Mouse (Mus musculus) cerebellum, adult (tissue): Measurements from ENCODE around the gene Vps18.

Source experiments
- ATAC-seq: cut with Nextera tagmentation; 2 replicates; pipeline ENCODE4 v1.9.2; 2017; ENCODE audit warnings: mild to moderate bottlenecking, moderate library complexity, mixed read lengths; ENCODE audit not compliant: insufficient number of reproducible peaks, low FRiP score, low TSS enrichment

Vps18 gene

GRCm38 (mm10) chr2:119318043-119318710, 29.6 kb downstream of the Vps18 start:
- ATAC-seq = no peak

- ATAC-seq = no peak
These were observed 32.0 kb downstream of the Vps18 start for GRCm38 (mm10) chr2:119320571-119320970.

GRCm38 (mm10) chr2:119321771-119322586, 33.4 kb downstream of the Vps18 start:
- ATAC-seq = no peak

- no peak for ATAC-seq
These were observed 34.2 kb downstream of the Vps18 start for GRCm38 (mm10) chr2:119322587-119323300.

GRCm38 (mm10) chr2:119323866-119324575, 35.5 kb downstream of the Vps18 start:
- ATAC-seq = no peak

- no peak for ATAC-seq
These were observed 36.2 kb downstream of the Vps18 start for GRCm38 (mm10) chr2:119324576-119325318.

GRCm38 (mm10) chr2:119325568-119326143, 37.1 kb downstream of the Vps18 start, which contains the start of gene Dll4:
TSS of gene Dll4 (plus strand) at chr2:119325784.
- ATAC-seq = no peak

GRCm38 (mm10) chr2:119326161-119327101, 37.9 kb downstream of the Vps18 start:
- ATAC-seq = no peak

GRCm38 (mm10) chr2:119327102-119327480, 38.6 kb downstream of the Vps18 start:
- no peak for ATAC-seq

GRCm38 (mm10) chr2:119327942-119328526, 39.5 kb downstream of the Vps18 start:
- ATAC-seq = 0 out of 2 replicates have a peak, but pooled peaks have one; percentile 7

- ATAC-seq = no peak
These were observed 40.0 kb downstream of the Vps18 start for GRCm38 (mm10) chr2:119328546-119328945.

GRCm38 (mm10) chr2:119329123-119329817, 40.7 kb downstream of the Vps18 start:
- ATAC-seq = no peak

GRCm38 (mm10) chr2:119330795-119331194, 42.3 kb downstream of the Vps18 start:
- ATAC-seq = no peak

- no peak for ATAC-seq
These were observed 43.7 kb downstream of the Vps18 start for GRCm38 (mm10) chr2:119332177-119332661.

GRCm38 (mm10) chr2:119334135-119334534, 45.6 kb downstream of the Vps18 start:
- no peak for ATAC-seq

GRCm38 (mm10) chr2:119334964-119335525, 46.5 kb downstream of the Vps18 start:
- ATAC-seq = no peak

GRCm38 (mm10) chr2:119335535-119335934, 47.0 kb downstream of the Vps18 start:
- ATAC-seq = no peak
